Mouse (Mus musculus) hindbrain, embryonic 14.5 days (tissue): ENCODE measurements around the gene Serpinb9b. TPM values are rescaled to one million over a fixed set of nuclear protein-coding genes. Genes with fewer than 3 reads are reported as not detected.
A peak's percentile ranks its signal among the peaks of the same experiment; 100 is the strongest.

Source experiments
- ATAC-seq: fragments of 200-750 bp; cut with Nextera tagmentation; 2 replicates; pipeline ENCODE4 v1.8.0; 2017; ENCODE audit warnings: moderate number of reproducible peaks, mild to moderate bottlenecking, moderate TSS enrichment, moderate library complexity; ENCODE audit not compliant: low FRiP score
- DNase-seq: peaks from one replicate; pipeline ENCODE4 v3.0.0-alpha.2; 2015; ENCODE audit warnings: low spot score
- H3K27ac ChIP-seq: fragments of 300-500 bp; sonication (generic); 2 replicates; pipeline ENCODE4 v1.5.1; 2014; ENCODE audit warnings: mild to moderate bottlenecking, moderate library complexity
- H3K27me3 ChIP-seq: fragments of 300-500 bp; sonication (generic); 2 replicates; pipeline ENCODE4 v1.6.1; 2014; ENCODE audit warnings: mild to moderate bottlenecking, low read length, mixed read lengths; ENCODE audit not compliant: control insufficient read depth, insufficient read depth
- H3K36me3 ChIP-seq: fragments of 300-500 bp; sonication (generic); replicated peaks from 2 replicates; pipeline ENCODE4 v1.6.1; 2014; ENCODE audit not compliant: control insufficient read depth, insufficient read depth
- H3K4me1 ChIP-seq: fragments of 300-500 bp; sonication (generic); replicated peaks from 2 replicates; pipeline ENCODE4 v1.6.1; 2014; ENCODE audit warnings: antibody characterized with exemption, low read length, mixed read lengths; ENCODE audit not compliant: control insufficient read depth, insufficient read depth
- H3K4me2 ChIP-seq: fragments of 300-500 bp; sonication (generic); replicated peaks from 2 replicates; pipeline ENCODE4 v1.6.1; 2014; ENCODE audit warnings: mild to moderate bottlenecking, moderate library complexity
- H3K4me3 ChIP-seq: fragments of 300-500 bp; sonication (generic); replicated peaks from 2 replicates; pipeline ENCODE4 v1.5.1; 2014; ENCODE audit warnings: mild to moderate bottlenecking, low read length
- H3K9ac ChIP-seq: fragments of 300-500 bp; sonication (generic); 2 replicates; pipeline ENCODE4 v1.6.1; 2014
- H3K9me3 ChIP-seq: fragments of 300-500 bp; sonication (generic); 2 replicates; pipeline ENCODE4 v1.6.1; 2016; ENCODE audit warnings: low read length; ENCODE audit not compliant: control insufficient read depth
- WGBS: fragments of 180-500 bp; shearing (Covaris S2); extraction: QIAGEN DNeasy Blood & Tissue Kit; methylation state at CpG from one replicate; pipeline ENCODE4 v1.1.7; 2014; 5-methylcytosine and 5-hydroxymethylcytosine counted together
- polyA plus RNA-seq: library from polyadenylated mRNA; unstranded; fragments of >200 nt; fragmentation: Nextera tagmentation; extraction: Ambion mirVana; gene quantifications from 2 replicates; pipeline ENCODE4 v1.2.1, GENCODE M21; 2014

Gene Serpinb9b
- polyA plus RNA-seq, 1 experiment from 2014 or later = 0.37 TPM

DNA sequence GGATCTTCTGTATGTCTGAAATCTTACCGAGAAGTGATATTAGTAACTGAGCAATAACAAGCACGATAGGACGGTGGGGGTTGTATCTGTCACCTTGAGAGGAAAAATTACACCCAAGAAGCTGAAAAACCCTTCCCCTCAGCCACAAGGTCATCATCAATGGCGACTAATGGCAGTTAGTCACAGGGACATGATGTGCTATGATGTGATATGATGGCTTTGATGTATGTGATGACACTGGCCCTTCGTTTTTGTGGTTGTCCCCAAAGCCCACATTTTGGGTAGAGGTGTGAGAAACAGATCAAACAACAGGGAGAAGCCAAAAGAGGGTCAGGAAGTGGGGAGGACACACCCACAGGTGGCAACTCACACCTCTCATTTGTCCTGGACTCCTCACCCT lies 44.6 kb downstream of the Serpinb9b start:
- Histone ChIP-seq H3K4me2 (no peak overlapping the region), H3K27ac (no peak overlapping the region), H3K36me3 (no peaks in the 10 kb centered on the region), H3K4me3 (no peak overlapping the region), H3K9ac (no peak overlapping the region), H3K4me1 (no peaks in the 10 kb centered on the region), H3K9me3 (no peaks in the 10 kb centered on the region), H3K27me3 (no peaks in the 10 kb centered on the region)
- WGBS = 85% methylated on average over 5 of the region's 5 CpGs
- DNase-seq = no peak
- no peak for ATAC-seq

- H3K27ac ChIP-seq = no peak overlapping the region
- no peaks in the 10 kb centered on the region for H3K36me3 ChIP-seq
- H3K9me3 ChIP-seq = no peaks in the 10 kb centered on the region
- H3K9ac ChIP-seq = no peak overlapping the region
- no peak for ATAC-seq
- no peak overlapping the region for H3K4me3 ChIP-seq
- no peaks in the 10 kb centered on the region for H3K4me1 ChIP-seq
- no peak overlapping the region for H3K4me2 ChIP-seq
- DNase-seq = no peak
- H3K27me3 ChIP-seq = no peaks in the 10 kb centered on the region
Measured at GRCm38 (mm10) chr13:33074029-33074428, 46.8 kb downstream of the Serpinb9b start.

DNA sequence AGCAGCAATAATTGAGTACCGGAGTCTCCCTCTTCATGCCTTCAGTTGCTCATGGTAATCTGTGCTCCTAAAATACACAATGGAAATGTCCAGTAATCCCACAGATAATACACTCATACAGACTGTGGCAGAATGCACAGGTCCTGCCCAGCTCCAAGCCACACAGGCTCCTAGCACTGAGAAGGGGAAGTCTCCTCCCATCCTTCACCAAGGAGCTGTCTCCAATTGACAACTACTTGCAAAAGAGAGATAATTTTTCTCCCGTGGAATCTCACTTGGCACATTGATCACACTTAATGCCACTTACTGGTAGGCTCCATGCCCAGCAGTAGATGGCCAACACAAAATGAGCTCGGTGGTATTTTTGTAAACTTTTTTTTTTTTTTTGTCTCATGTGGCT lies 49.0 kb downstream of the Serpinb9b start:
- Histone ChIP-seq H3K4me1 (0 out of 2 replicates have a peak, but pooled peaks cover 3% of the 10 kb centered on the region), H3K36me3 (no peaks in the 10 kb centered on the region), H3K4me2 (no peak overlapping the region), H3K4me3 (no peak overlapping the region), H3K27ac (no peak overlapping the region), H3K9ac (no peak overlapping the region), H3K27me3 (no peaks in the 10 kb centered on the region), H3K9me3 (no peaks in the 10 kb centered on the region)
- DNase-seq = no peak
- ATAC-seq = no peak
- WGBS = 81% methylated on average over 3 of the region's 3 CpGs

GRCm38 (mm10) chr13:33077026-33077685 lies 49.9 kb downstream of the Serpinb9b start:
- Histone ChIP-seq H3K4me3 (no peak overlapping the region), H3K4me1 (0 out of 2 replicates have a peak, but pooled peaks cover 3% of the 10 kb centered on the region), H3K9ac (no peak overlapping the region), H3K36me3 (no peaks in the 10 kb centered on the region), H3K4me2 (no peak overlapping the region), H3K27ac (no peak overlapping the region), H3K9me3 (no peaks in the 10 kb centered on the region), H3K27me3 (no peaks in the 10 kb centered on the region)
- DNase-seq (no peak), ATAC-seq (no peak)
- 93% methylated on average over 10 of the region's 10 CpGs for WGBS

DNA sequence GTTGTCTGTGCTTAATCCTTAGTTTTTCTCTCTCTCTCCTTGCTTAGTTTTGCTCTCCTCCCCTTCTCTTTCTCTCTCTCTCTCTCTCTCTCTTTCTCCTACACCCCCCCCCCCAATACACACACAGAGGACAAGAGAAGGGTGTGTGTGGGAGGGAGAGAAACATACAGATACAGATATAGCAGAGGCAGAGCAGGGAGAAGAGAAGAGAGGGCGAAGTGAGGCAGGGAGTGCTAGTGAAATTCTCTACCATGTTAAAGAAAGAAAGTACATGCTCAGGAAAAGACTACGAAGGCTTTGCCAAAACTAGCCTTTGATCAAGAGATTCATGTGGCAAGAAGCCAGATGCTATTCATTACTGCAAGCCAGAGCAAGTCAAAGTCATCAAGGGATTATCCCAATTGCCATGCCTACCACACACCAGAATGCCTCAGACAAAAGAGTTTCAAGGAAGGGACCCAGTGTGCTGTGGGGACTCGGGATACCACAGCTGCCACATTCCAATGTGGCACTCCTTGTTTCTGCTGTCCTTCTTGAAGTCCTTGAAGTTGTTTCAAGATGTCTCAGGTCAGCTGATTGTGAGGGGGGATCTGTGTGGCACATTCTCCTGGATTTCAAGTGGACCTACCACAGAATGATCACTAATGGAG lies 51.0 kb downstream of the Serpinb9b start, which contains the start of gene Serpinb1b:
Gene Serpinb1b, plus strand, starts transcription at position 520 of the 650 bp plus-strand sequence.
- WGBS = 58% methylated on average over 3 of the region's 3 CpGs
- Histone ChIP-seq H3K9me3 (no peaks in the 10 kb centered on the region), H3K4me2 (peak within 1 kb of the TSS; percentile 36; the same call in 1 of the 2 replicates), H3K27me3 (no peaks in the 10 kb centered on the region), H3K27ac (no peak within 1 kb of the TSS), H3K36me3 (no peaks in the 10 kb centered on the region), H3K4me1 (0 out of 2 replicates have a peak, but pooled peaks cover 3% of the 10 kb centered on the region), H3K9ac (no peak within 1 kb of the TSS), H3K4me3 (no peak within 1 kb of the TSS)
- peak; percentile 46 for DNase-seq
- ATAC-seq = peak; percentile 76

- Histone ChIP-seq H3K9me3 (no peaks in the 10 kb centered on the region), H3K9ac (no peak overlapping the region), H3K27me3 (no peaks in the 10 kb centered on the region), H3K4me3 (no peak overlapping the region), H3K4me2 (peak overlapping the region; percentile 36; the same call in 1 of the 2 replicates), H3K27ac (no peak overlapping the region), H3K4me1 (0 out of 2 replicates have a peak, but pooled peaks cover 3% of the 10 kb centered on the region), H3K36me3 (no peaks in the 10 kb centered on the region)
- WGBS = 31% methylated on average over 6 of the region's 6 CpGs
- ATAC-seq = 0 out of 2 replicates have a peak, but pooled peaks have one; percentile 50
- DNase-seq = peak; percentile 37
Measured at GRCm38 (mm10) chr13:33079391-33079790, 52.2 kb downstream of the Serpinb9b start.

- Histone ChIP-seq H3K9ac (no peak overlapping the region), H3K9me3 (no peaks in the 10 kb centered on the region), H3K4me2 (no peak overlapping the region), H3K36me3 (no peaks in the 10 kb centered on the region), H3K4me1 (peaks cover 8% of the 10 kb centered on the region), H3K4me3 (no peak overlapping the region), H3K27me3 (no peaks in the 10 kb centered on the region), H3K27ac (no peak overlapping the region)
- ATAC-seq = no peak
- DNase-seq = no peak
- WGBS = 45% methylated on average over 3 of the region's 3 CpGs
Measured at GRCm38 (mm10) chr13:33080356-33080755, 53.1 kb downstream of the Serpinb9b start.

- Histone ChIP-seq H3K4me3 (no peak overlapping the region), H3K9me3 (no peaks in the 10 kb centered on the region), H3K27ac (no peak overlapping the region), H3K4me1 (peaks cover 11% of the 10 kb centered on the region), H3K4me2 (no peak overlapping the region), H3K9ac (no peak overlapping the region), H3K27me3 (no peaks in the 10 kb centered on the region), H3K36me3 (no peaks in the 10 kb centered on the region)
- DNase-seq (no peak), ATAC-seq (no peak)
- 60% methylated on average over 2 of the region's 2 CpGs for WGBS
Measured at GRCm38 (mm10) chr13:33083834-33084233, 56.6 kb downstream of the Serpinb9b start.

DNA sequence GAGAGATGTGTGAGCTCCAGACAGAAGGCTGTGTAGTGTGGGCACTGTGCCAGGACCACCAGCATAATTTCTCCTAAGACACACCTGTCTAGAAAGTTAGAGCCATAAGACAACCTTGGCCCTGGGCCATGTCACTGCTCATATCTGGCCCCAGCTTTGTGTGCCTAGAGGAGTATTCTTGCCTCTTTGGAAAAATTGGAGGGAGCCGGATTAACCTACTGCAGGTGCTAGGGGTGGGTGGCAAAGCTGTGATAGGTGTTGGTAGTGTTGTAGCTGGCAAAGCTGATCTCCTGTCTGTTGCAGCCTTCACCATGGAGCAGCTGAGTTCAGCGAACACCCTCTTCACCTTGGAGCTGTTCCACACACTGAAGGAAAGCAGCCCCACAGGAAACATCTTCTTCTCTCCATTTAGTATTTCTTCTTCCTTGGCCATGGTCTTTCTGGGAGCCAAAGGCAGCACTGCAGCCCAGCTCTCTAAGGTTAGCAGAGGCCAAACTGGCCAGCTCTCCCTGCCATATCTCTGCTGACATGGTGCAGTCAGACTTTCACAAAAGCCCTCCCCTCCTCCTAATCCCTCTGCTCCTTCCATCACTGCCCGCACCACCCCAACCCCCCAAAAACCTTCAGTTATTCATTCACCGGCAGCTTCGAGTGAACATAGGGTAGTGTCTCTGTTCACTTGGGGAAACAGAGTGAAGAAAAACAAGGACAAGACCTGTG lies 57.9 kb downstream of the Serpinb9b start:
- no peak overlapping the region for H3K4me3 ChIP-seq
- no peaks in the 10 kb centered on the region for H3K36me3 ChIP-seq
- no peaks in the 10 kb centered on the region for H3K9me3 ChIP-seq
- ATAC-seq (peak; percentile 67), DNase-seq (no peak)
- no peak overlapping the region for H3K4me2 ChIP-seq
- no peak overlapping the region for H3K9ac ChIP-seq
- 56% methylated on average over 5 of the region's 5 CpGs for WGBS
- H3K27me3 ChIP-seq = no peaks in the 10 kb centered on the region
- H3K27ac ChIP-seq = peak overlapping the region; percentile 69
- peaks cover 9% of the 10 kb centered on the region for H3K4me1 ChIP-seq
